Mouse (Mus musculus) erythroblast, adult 5-6 weeks (primary cell): Measurements from ENCODE around the gene Rfx1. TPM values are rescaled to one million over a fixed set of nuclear protein-coding genes. Genes with fewer than 3 reads are reported as not detected.

ENCODE experiments used
- ATAC-seq: replicated peaks from 2 replicates; pipeline ENCODE4 v1.8.0; 2016; ENCODE audit warnings: moderate number of reproducible peaks, mild to moderate bottlenecking, moderate TSS enrichment, inconsistent platforms; ENCODE audit not compliant: poor library complexity, low FRiP score, severe bottlenecking
- total RNA-seq, 2 experiments: library from RNA; stranded (forward) in 1 of 2; stranded (reverse) in 1 of 2; fragments of 150-400 nt in 1 of 2; fragments of 200-764, 138-1000 nt in 1 of 2; gene quantifications; 2 replicates each; pipeline versions ENCODE4 v1.2.3 to v1.2.4; 2015 to 2017; ENCODE audit warnings: low replicate concordance in 2 of 2

The Rfx1 gene
- total RNA-seq (2015; ENCODE audit: low replicate concordance) = 2.1 and 3.1 TPM in 2 replicates
- total RNA-seq (2017; ENCODE audit: low replicate concordance) = 1.4 and 3.5 TPM in 2 replicates

GRCm38 (mm10) chr8:84066291-84066930 is at the start of gene Rfx1:
Gene Rfx1, plus strand, starts transcription at chr8:84066834.
- ATAC-seq = peak; percentile 92

DNA sequence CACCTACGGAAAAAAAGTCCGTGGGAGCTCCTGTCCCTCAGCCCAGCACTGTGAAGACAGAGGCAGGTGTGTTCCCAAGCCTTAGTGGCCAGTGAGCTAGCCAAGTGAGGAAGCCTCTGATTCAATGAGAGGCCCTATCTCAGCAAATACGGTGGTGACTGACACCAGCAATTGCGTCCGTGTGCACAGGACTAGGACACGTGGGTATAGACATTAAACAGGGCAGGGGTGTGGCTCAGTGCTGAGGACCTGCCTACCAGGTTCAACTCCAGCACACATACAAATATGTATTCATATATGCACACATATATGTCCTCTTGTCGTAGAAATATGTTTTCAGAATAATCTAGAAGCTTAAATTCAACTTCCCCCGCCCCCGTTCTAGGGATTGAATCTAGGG is 46.9 kb upstream of the Rfx1 start:
- no peak for ATAC-seq

GRCm38 (mm10) chr8:84021096-84021495 is 45.5 kb upstream of the Rfx1 start, which contains the start of gene Palm3:
Gene Palm3, plus strand, starts transcription at chr8:84021471.
- ATAC-seq = no peak

DNA sequence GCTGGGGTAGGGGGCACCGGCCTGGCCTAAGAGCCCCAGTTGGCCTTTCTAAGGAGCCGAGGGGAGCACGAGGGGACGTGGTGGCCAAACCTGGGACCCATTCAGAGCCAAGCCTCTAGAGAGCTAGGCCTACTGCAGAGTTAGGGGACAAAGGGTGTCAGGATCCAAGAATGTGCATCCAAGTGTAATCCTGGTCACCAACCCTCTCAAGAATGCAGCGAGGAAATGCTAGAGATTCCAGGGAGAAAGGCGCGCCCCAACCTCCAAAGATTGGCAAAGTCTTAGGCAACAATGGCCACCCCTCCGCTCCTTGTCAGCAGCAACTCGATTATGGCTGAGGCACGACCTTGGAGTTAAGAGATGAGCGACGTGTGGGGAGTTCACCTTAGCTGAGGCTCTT is 45.1 kb upstream of the Rfx1 start:
- ATAC-seq = no peak

DNA sequence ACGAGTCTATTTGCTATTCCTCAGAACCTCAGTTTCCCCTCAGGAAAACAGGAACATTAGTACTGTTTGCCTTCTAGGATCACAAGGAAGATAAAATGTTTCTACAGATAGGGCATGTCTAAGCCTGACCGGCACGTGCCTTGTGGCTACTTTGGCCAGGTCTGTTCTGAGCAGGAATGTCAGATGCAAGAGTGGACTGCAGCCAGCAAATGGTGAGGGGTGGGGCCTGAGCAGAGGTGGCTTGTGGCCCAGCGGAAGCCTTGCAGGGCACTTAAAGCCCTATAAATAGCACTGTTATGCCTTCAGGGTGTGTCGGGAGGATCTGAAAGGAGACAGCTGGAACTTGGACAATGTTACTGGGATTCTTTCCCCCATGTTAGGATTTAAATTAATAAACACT is 43.5 kb upstream of the Rfx1 start:
- no peak for ATAC-seq

DNA sequence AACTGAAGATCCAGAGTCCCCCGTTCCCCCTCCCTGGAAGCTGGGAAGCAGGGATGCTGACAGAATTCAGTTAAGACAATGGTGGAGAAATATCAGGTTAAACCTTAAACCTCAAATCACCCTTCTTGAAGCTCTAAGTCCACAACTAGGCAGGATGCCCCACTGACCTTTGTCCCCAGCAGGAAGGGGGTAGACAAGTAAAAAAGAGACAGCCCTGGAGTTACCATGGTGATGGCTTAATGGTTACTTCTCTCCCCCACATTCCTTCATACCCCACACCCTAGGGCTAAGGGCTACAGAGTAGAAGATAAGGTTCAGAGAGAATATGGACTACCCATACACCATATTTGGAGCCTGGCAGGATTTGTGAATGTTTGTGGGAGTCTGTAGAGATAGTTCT is 43.0 kb upstream of the Rfx1 start:
- ATAC-seq = no peak

GRCm38 (mm10) chr8:84024171-84024570 is 42.5 kb upstream of the Rfx1 start:
- peak; percentile 50; the same call in 1 of the 2 replicates for ATAC-seq

GRCm38 (mm10) chr8:84025863-84026262 is 40.8 kb upstream of the Rfx1 start:
- no peak for ATAC-seq

GRCm38 (mm10) chr8:84027449-84027848 is 39.2 kb upstream of the Rfx1 start:
- ATAC-seq = no peak

DNA sequence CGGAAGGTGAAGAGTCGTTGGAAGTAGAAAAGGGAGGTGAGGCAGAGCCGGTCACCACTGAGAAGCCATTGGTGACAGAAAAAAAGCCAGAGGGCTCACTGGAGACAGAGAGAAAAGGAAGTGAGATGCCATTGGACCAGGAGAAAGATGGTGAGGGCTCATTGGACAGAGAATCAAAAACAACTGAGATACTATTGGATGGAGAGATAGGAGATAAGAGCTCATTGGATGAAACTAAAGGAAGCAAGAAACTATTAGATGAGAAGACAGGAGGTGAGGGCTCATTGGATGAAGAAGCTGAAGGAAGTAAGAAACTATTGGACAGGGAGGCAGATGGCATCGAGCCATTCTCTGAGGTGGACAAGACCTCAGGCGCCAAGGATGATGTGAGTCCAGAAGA is 37.4 kb upstream of the Rfx1 start:
- ATAC-seq = no peak

GRCm38 (mm10) chr8:84032777-84033176 is 33.9 kb upstream of the Rfx1 start:
- no peak for ATAC-seq

GRCm38 (mm10) chr8:84038015-84038414 is 28.6 kb upstream of the Rfx1 start:
- ATAC-seq = no peak

DNA sequence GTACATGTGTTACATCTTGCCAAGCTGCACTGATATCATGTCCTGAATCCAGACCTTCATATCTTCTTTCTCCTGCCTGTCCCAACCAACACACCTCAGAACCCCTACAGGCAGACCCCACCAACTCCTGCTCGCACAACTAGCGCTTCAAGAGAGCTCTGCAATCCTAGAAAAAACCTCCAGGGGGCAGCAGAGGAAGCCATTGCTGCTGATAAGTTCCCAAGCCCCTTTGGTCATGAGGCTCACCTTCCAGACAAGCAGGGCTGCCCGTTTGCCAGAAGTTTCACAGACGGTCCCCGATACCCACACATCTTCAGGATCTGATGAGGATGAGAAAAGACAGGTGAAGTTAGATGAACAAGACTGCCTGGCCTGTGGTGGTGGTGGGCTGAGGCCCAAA is 27.6 kb upstream of the Rfx1 start:
- peak; percentile 49; the same call in 1 of the 2 replicates for ATAC-seq

DNA sequence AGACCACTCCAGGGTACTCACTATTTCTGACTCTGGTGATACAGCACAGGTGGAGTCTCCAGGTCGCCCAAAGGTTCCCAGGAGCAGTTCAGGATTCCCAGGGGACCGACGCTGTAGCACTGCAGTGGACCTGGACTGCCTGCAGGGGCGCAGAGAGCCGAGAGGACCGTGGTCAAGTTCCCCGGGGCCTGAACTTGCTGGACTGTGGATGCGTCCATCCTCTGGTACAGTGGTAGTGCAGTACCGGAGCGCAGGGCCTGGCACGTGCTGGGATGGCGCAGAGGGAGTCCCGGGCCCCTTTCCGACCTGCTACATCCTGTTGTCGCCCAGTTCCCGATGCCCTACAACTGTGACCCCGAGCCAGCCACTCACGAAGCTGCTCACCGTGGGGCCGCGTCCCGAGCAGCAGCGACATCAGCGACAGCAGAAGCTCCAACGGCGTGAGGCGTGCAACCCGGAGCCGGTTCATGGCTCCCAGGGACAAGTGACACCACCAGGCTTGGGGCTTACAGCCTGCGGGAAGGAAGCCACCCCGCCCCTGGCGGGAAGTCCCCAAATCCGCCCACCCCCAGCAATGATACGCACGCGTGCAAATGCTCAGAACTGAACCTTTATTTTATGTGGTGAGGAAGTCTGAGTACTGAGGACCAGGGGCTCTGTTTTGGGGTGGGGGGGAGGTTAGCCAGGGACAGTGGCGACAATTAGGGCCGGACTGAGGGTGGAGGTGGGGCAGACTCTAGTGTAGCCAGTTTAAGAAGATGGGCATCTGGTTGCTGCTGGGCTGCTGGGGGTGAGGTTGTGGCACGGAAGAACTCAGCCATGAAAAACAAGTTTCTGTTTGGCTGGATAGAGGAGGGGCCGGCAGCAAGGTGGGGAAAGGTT is 24.3 kb upstream of the Rfx1 start, which contains the start of gene Il27ra:
Gene Il27ra, minus strand, starts transcription at position 524 of the 882 bp plus-strand sequence.
- ATAC-seq = peak; percentile 67; the same call in 1 of the 2 replicates

DNA sequence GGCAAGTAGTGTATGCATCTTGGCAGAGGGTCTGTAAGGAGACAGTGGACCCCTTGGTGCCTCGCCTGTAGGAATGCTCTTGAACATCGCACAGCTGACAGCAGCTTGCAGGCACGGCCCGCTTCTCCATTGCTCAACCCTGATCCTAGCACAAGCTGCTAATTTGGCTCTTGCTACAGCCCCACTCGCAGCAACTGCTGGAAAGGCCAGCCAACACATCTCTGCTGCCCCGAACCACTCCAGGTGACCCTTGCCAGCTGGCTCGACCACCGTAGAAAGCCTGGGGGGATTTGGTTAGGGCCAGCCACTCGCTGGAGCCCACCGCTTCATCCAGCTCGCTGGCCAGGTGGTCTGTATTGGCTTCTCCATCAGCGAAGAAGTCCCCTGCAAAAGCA is 23.7 kb upstream of the Rfx1 start:
- no peak for ATAC-seq

DNA sequence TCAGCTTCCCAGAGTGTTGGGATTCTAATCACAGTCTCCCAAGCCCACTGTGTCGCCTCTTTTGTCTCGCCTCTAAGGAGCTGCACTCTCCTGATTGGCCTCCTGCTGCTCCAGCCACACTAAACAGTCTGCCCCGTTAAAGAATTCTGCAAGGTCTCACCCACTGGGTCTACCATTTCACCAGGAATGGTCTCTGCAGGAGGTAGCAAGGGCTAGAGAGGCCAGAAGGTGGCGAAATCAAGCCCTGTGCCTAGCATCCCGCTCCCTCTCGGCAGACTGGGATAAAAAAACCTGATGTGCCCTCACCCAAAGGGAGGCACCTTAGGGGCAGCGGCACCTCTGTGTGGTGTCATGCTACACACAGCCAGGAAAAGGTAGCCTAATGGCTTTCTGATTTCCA is 22.5 kb upstream of the Rfx1 start:
- no peak for ATAC-seq

- no peak for ATAC-seq
These were observed 21.7 kb upstream of the Rfx1 start, which contains the start of gene Rln3 for GRCm38 (mm10) chr8:84044900-84045299. Gene Rln3, minus strand, starts transcription at chr8:84045000.

DNA sequence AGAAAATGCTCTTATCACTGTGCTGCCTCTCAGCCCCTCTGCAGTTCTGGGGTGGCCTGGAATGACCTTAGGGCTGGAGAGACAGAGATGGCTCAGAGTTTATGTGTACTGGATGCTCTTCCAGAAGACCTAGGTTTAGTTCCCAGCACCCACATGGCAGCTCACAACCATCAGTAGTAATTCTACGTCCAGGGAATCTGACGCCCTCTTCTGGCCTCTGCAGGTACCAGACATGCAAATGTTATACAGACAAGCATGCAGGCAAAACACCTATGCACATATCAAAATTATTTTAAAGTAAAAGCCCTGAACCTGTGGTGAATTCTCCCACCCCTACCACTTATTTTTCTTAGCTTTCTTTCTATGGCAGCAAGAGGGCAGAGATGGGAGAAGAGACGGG is 20.1 kb upstream of the Rfx1 start:
- ATAC-seq = no peak

DNA sequence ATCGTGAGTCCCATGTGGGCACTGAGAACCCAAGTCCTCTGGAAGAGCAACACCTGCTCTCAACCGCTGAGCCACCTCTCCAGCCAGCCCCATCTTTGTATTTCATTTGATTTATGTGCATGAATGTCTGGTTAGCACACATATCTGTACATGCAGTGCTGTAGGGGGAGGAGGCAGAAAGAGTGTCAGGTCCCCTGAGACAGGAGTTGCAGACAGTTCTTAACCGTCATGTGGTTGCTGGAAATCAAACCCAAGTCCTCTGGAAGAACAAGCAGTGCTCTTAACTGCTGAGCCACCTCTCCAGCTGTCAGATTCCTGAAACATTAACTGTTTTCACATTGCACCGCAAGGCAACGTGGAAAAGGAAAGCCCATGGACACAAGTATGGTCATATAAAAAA is 18.5 kb upstream of the Rfx1 start:
- no peak for ATAC-seq

DNA sequence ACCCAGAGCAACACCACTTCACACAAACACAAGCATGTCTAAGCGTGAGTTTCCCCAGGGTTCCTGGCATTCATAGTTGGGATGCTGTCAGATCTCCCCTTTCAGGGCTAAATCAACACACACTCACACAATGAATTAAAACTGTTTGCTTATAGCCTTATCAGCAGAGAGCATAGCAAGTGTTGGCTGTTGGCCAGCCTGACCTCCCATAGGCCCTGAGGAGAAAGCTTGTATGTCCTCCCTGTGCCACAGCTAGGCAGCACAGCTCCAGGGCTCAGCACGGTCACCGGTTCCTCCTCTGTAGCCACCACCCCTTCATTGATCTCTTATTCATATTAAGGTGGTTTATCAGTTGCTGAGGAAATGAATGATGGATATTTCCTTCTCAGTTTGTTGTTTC is 13.9 kb upstream of the Rfx1 start:
- ATAC-seq = 0 out of 2 replicates have a peak, but pooled peaks have one; percentile 37

DNA sequence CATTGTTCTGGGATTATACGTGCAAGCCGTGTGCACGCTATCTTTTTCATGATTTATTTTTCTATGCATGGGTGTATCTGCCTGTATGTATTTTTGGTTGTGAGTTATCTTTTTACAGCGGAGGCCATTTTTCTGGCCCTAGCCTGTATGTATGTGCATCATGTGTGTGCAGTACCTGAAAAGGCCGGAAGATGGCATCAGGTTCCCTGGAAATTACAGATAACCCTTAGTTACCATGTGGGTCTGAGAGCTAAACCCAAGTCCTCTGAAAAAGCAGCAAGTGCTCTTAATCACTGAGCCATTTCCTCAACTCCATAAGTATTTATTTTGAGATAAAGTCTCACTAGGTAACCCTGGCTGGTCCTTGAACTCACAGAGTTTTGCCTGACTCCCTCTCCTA is 13.4 kb upstream of the Rfx1 start:
- no peak for ATAC-seq
